9 mouse cellular contexts compared by ENCODE assay signal in the genomic region with DNA sequence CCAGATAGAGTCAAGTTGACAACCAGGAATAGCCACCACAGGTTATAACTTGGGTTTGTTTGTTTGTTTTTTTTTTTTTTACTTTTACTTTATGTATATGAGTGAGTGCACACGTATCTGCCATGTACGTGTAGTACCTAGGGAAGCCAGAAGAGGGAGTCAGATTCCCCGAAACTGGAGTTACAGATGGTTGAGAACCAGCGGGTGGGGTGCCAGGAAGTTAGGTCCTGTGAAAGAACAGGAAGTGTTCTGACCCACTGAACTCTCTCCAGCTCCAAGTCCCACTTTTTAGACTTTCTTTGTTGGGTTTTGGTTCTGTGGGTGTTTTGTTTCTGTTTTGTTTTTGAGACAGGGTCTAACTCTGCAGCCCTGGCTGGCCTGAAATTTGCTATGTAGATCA. TPM values are rescaled to one million over a fixed set of nuclear protein-coding genes. Genes with fewer than 3 reads are reported as not detected.
DNase-seq lines count a peak whose midpoint lies in the region; ATAC-seq and TF ChIP-seq lines count a peak whose summit lies in the region.
"Had no signal": no experiment of that assay in that cellular context is flagged by ENCODE, and none has a peak within 500 bp of the region (broad histone marks: within the 10 kb centered on the region; RNA-seq: fewer than 3 reads in every experiment).

No protein-coding gene starts in this region.

- no peak overlapping the region for H3K27ac ChIP-seq in gastrocnemius, adult 2 months
- no peak overlapping the region for H3K27ac ChIP-seq in liver, embryonic 16.5 days (ENCODE audit: low read length)

- H3K4me2 ChIP-seq in liver, embryonic 16.5 days (ENCODE audit: low read depth, low read length) = peak overlapping the region; percentile 13; the same call in 1 of the 2 replicates

- WGBS in liver, embryonic 16.5 days (ENCODE audit: insufficient replicate concordance) = 28% methylated on average over 4 of the region's 4 CpGs

- no peak overlapping the region for H3K4me3 ChIP-seq in gastrocnemius, adult 2 months
- H3K4me3 ChIP-seq in liver, embryonic 16.5 days (ENCODE audit: low read depth, low read length) = no peak overlapping the region

- DNase-seq in gastrocnemius, adult 2 months = peak; percentile 31
- no peak for DNase-seq in gastrocnemius, adult 18-20 months (ENCODE audit: low spot score)
- DNase-seq in 416B (ENCODE audit: low read depth) (peak; percentile 88), ZHBTc4 (ENCODE audit: low read depth, low spot score) (peak; percentile 93)
- DNase-seq in ovary, adult 18-20 months (ENCODE audit: low spot score) = no peak
- DNase-seq in urinary bladder, postnatal 36 days (ENCODE audit: low spot score in 2 of 2) = no peak
- DNase-seq in frontal cortex, postnatal 14 days (ENCODE audit: low spot score in 2 of 2) = no peak

- H3K4me1 ChIP-seq in liver, embryonic 16.5 days (ENCODE audit: control insufficient read depth, low read depth, low read length) = peaks cover 14% of the 10 kb centered on the region

- ATAC-seq in liver, embryonic 16.5 days (ENCODE audit: low read depth) = no peak

- H3K9me3 ChIP-seq in liver, embryonic 16.5 days (replicated peaks; ENCODE audit: control insufficient read depth, low read length) = no peaks in the 10 kb centered on the region

- intact Hi-C loops in gastrocnemius, adult 2 months (cut with DNase I) = loop anchor here (5.0 kb wide), 1 partner anchor 68 kb away; no protein-coding TSS in a partner anchor

- TF ChIP-seq CTCF in gastrocnemius, adult 2 months (IDR thresholded peaks at IDR 0.05) = peak; percentile 51

- no peak overlapping the region for H3K9ac ChIP-seq in liver, embryonic 16.5 days (ENCODE audit: low read depth, low read length)

- H3K36me3 ChIP-seq in liver, embryonic 16.5 days (ENCODE audit: control insufficient read depth, insufficient read depth) = peaks cover 29% of the 10 kb centered on the region

- H3K27me3 ChIP-seq in liver, embryonic 16.5 days (ENCODE audit: control insufficient read depth, insufficient read depth, low read depth, low read length) = no peaks in the 10 kb centered on the region

RNA-seq across cellular contexts. Expression of a gene that starts 19.9 kb away (rescaled TPM):
- 10 to 100 TPM; 17.9 to 20.6 TPM for total RNA-seq in gastrocnemius, adult 2 months (2021)
- total RNA-seq in gastrocnemius, adult 18-20 months (2021) = 10 to 100 TPM; 18.0 to 20.3 TPM
- 33.5 and 34.9 TPM in 2 replicates for polyA plus RNA-seq in liver, embryonic 16.5 days (2015; fragmentation: Nextera tagmentation; extraction: Ambion mirVana)

RNA-seq across cellular contexts. Expression of a gene that starts 20.2 kb away (rescaled TPM):
- total RNA-seq in gastrocnemius, adult 2 months (2021) = 100 to 1,000 TPM; 163 to 196 TPM
- 100 to 1,000 TPM; 184 to 193 TPM for total RNA-seq in gastrocnemius, adult 18-20 months (2021)
- 163 and 174 TPM in 2 replicates for polyA plus RNA-seq in liver, embryonic 16.5 days (2015; fragmentation: Nextera tagmentation; extraction: Ambion mirVana)

RNA-seq across cellular contexts. Expression of a gene that starts 30.1 kb away (rescaled TPM):
- 10 to 100 TPM; 82.3 to 84.1 TPM for total RNA-seq in gastrocnemius, adult 2 months (2021)
- total RNA-seq in gastrocnemius, adult 18-20 months (2021) = 10 to 100 TPM; 80.0 to 84.8 TPM
- 18.3 and 19.2 TPM in 2 replicates for polyA plus RNA-seq in liver, embryonic 16.5 days (2015; fragmentation: Nextera tagmentation; extraction: Ambion mirVana)

RNA-seq across cellular contexts. Expression of a gene that starts 49.7 kb away (rescaled TPM):
- total RNA-seq in gastrocnemius, adult 2 months (2021) = not detected
- total RNA-seq in gastrocnemius, adult 18-20 months (2021) = not detected
- not detected in 2 replicates for polyA plus RNA-seq in liver, embryonic 16.5 days (2015; fragmentation: Nextera tagmentation; extraction: Ambion mirVana)
- polyA plus RNA-seq: large intestine, adult 2 months had no signal

RNA-seq across cellular contexts. Expression of a gene that starts 59.0 kb away (rescaled TPM):
- total RNA-seq in gastrocnemius, adult 2 months (2021) = 1 to 10 TPM; 5.5 to 6.7 TPM
- 1 to 10 TPM; 5.5 to 6.3 TPM for total RNA-seq in gastrocnemius, adult 18-20 months (2021)
- 15.0 and 15.8 TPM in 2 replicates for polyA plus RNA-seq in liver, embryonic 16.5 days (2015; fragmentation: Nextera tagmentation; extraction: Ambion mirVana)

Comparison
In these comparisons a context has a peak if more than half of its experiments do, and no peak if none do; other contexts are left out.
1. DNase-seq: peak in gastrocnemius, adult 2 months (single experiment), 416B (single experiment) and ZHBTc4 (single experiment); none in gastrocnemius, adult 18-20 months (single experiment), ovary, adult 18-20 months (single experiment), urinary bladder, postnatal 36 days (0 of 2) and frontal cortex, postnatal 14 days (0 of 2).